Mouse (Mus musculus) heart, embryonic 13.5 days (tissue): Measurements from ENCODE around the gene Zfp72. TPM values are rescaled to one million over a fixed set of nuclear protein-coding genes. Genes with fewer than 3 reads are reported as not detected.

Experiments used
- ATAC-seq: fragments of 200-750 bp; cut with Nextera tagmentation; 2 replicates; pipeline ENCODE4 v1.8.0; 2017; ENCODE audit warnings: moderate TSS enrichment; ENCODE audit not compliant: insufficient number of reproducible peaks, low FRiP score, low TSS enrichment; ENCODE audit errors: extremely low read depth
- H3K27ac ChIP-seq: fragments of 300-500 bp; sonication (generic); replicated peaks from 2 replicates; pipeline ENCODE4 v1.5.1; 2015; ENCODE audit warnings: moderate library complexity, mild to moderate bottlenecking, inconsistent platforms
- H3K27me3 ChIP-seq: fragments of 300-500 bp; sonication (generic); replicated peaks from 2 replicates; pipeline ENCODE4 v1.6.1; 2015; ENCODE audit warnings: mild to moderate bottlenecking, inconsistent platforms
- H3K36me3 ChIP-seq: fragments of 300-500 bp; sonication (generic); 2 replicates; pipeline ENCODE4 v1.6.1; 2015; ENCODE audit warnings: mild to moderate bottlenecking, inconsistent platforms
- H3K4me1 ChIP-seq: fragments of 300-500 bp; sonication (generic); 2 replicates; pipeline ENCODE4 v1.6.1; 2015; ENCODE audit warnings: inconsistent platforms
- H3K4me2 ChIP-seq: fragments of 300-500 bp; sonication (generic); 2 replicates; pipeline ENCODE4 v1.6.1; 2015; ENCODE audit warnings: inconsistent platforms, mild to moderate bottlenecking, moderate library complexity
- H3K4me3 ChIP-seq: fragments of 300-500 bp; sonication (generic); 2 replicates; pipeline ENCODE4 v1.5.1; 2015; ENCODE audit warnings: moderate library complexity, mild to moderate bottlenecking, inconsistent platforms
- H3K9ac ChIP-seq: fragments of 300-500 bp; sonication (generic); 2 replicates; pipeline ENCODE4 v1.6.1; 2015; ENCODE audit warnings: inconsistent platforms, mild to moderate bottlenecking, moderate library complexity
- H3K9me3 ChIP-seq: fragments of 300-500 bp; sonication (generic); 2 replicates; pipeline ENCODE4 v1.6.1; 2016; ENCODE audit warnings: inconsistent platforms
- WGBS: fragments of 180-500 bp; shearing (Covaris S2); methylation state at CpG from one replicate; pipeline ENCODE4 v1.1.7; 2015; ENCODE audit warnings: mixed read lengths; 5-methylcytosine and 5-hydroxymethylcytosine counted together
- microRNA counts: library from miRNA; unstranded; fragments of <30 nt; microRNA quantifications from one replicate; lab custom pipeline; 2016
- microRNA-seq: library from miRNA; unstranded; fragments of <30 nt; microRNA quantifications from one replicate; pipeline ENCODE4, GENCODE M21; 2016
- polyA plus RNA-seq: library from polyadenylated mRNA; unstranded; fragments of >200 nt; fragmentation: Nextera tagmentation; extraction: Ambion mirVana; gene quantifications from 2 replicates; pipeline ENCODE4 v1.2.1, GENCODE M21; 2015

Zfp72 gene
- polyA plus RNA-seq, 1 experiment from 2014 or later: 3.8 TPM

- peak overlapping the region; percentile 71 for H3K4me2 ChIP-seq
- H3K36me3 ChIP-seq: peaks cover 25% of the 10 kb centered on the region
- 0 out of 2 replicates have a peak, but pooled peaks have one; percentile 2 for ATAC-seq
- peak overlapping the region; percentile 91 for H3K9ac ChIP-seq
- WGBS: under 1% methylated on average over 15 of the region's 15 CpGs
- H3K9me3 ChIP-seq: no peaks in the 10 kb centered on the region
- peak overlapping the region; percentile 90 for H3K27ac ChIP-seq
- H3K27me3 ChIP-seq: no peaks in the 10 kb centered on the region
- peaks cover 24% of the 10 kb centered on the region for H3K4me1 ChIP-seq
- H3K4me3 ChIP-seq: peak overlapping the region; percentile 77
These were observed 40.2 kb downstream of the Zfp72 start for GRCm38 (mm10) chr13:74350435-74350906.

DNA sequence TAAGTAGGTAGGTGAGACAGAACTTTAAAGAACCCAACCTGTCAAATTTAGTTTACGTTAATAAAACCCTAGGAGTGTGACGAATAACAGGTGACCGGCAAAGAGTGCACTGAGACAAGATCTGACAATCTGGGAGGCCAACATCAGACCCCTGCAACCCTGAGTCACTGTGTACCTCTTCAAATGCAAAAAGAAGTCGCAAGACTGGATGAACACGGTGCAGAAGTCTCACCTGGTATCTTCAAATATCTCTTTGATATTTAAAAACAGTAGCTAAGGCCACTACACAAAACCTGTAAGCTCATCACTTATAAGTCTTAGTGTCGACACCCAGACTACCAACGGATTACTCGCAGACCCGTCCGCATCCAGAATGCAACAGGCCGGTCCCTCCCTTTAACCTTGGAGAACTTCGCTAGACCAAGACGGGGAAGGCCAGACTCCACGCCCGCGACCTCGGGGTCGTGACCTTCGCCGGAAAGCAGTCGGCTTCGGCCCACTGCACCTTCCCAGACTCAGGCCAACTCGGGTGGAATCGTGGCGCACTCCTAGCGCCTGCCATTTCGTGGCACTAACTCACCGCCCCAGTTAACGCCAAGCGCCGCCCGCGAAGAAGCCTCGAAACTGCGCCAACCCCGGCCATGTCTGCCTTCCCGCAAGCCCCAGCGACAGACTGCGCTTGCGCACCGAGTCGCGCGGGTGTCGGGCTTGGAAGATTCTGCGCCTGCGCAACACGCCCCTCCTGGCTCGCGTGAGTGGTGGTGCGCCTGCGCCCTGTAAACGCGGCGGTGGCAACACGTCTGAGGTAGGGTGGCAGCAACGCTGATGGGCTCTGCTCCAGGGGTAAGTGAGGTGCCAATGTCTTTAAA lies 40.8 kb downstream of the Zfp72 start, which contains the start of the genes Sdha and Ccdc127:
Sdha (minus strand) TSS at position 715 of the 869 bp plus-strand sequence.
Ccdc127 (plus strand) TSS at position 744 of the 869 bp plus-strand sequence.
- under 1% methylated on average over 57 of the region's 57 CpGs for whole genome bisulfite sequencing
- Histone ChIP-seq H3K27me3 (no peaks in the 10 kb centered on the region), H3K4me2 (peak within 1 kb of the TSS; percentile 71), H3K27ac (peak within 1 kb of the TSS; percentile 90), H3K9me3 (no peaks in the 10 kb centered on the region), H3K36me3 (peaks cover 23% of the 10 kb centered on the region), H3K4me1 (peaks cover 24% of the 10 kb centered on the region), H3K9ac (peak within 1 kb of the TSS; percentile 91), H3K4me3 (peak within 1 kb of the TSS; percentile 77)
- ATAC-seq: peak; percentile 97

GRCm38 (mm10) chr13:74341036-74341435 lies 49.6 kb downstream of the Zfp72 start:
- peaks cover 82% of the 10 kb centered on the region for H3K36me3 ChIP-seq

GRCm38 (mm10) chr13:74329321-74329720 lies 61.3 kb downstream of the Zfp72 start:
- Histone ChIP-seq H3K27me3 (no peaks in the 10 kb centered on the region), H3K9me3 (no peaks in the 10 kb centered on the region), H3K4me3 (no peak overlapping the region), H3K9ac (no peak overlapping the region), H3K4me2 (no peak overlapping the region), H3K4me1 (no peaks in the 10 kb centered on the region), H3K27ac (no peak overlapping the region), H3K36me3 (peaks cover 88% of the 10 kb centered on the region)
- ATAC-seq: no peak

More at GRCm38 (mm10) chr13:74341036-74341435, 49.6 kb downstream of the Zfp72 start:
- Histone ChIP-seq H3K27me3 (no peaks in the 10 kb centered on the region), H3K27ac (no peak overlapping the region), H3K4me2 (no peak overlapping the region), H3K4me3 (no peak overlapping the region), H3K9me3 (no peaks in the 10 kb centered on the region), H3K4me1 (no peaks in the 10 kb centered on the region), H3K9ac (no peak overlapping the region)
- no peak for ATAC-seq
- 50% methylated on average over 3 of the region's 3 CpGs for WGBS

MicroRNAs encoded within 50 kb of the gene (microRNA counts, 519-probe panel; counts per million panel counts)
- microRNA mmu-miR-692 (lab: Ali Mortazavi, UCI): 209 counts per million, percentile 61 among the panel's probes with 10 or more counts

Small RNA genes lying within 50 kb of the gene (microRNA-seq; reads per million reads assigned to microRNA genes)
- not detected for gene Mir692-3

Other genes starting within 250 kb of the Zfp72 start
- gene Exoc3, start 182.1 kb downstream of the Zfp72 start, polyA plus RNA-seq: 46.9 and 56.7 TPM in 2 replicates
- 0.51 and 0.61 TPM in 2 replicates for gene Ahrr, start 98.5 kb downstream of the Zfp72 start, polyA plus RNA-seq
- gene Pdcd6, start 73.3 kb downstream of the Zfp72 start, polyA plus RNA-seq: 82.5 and 102 TPM in 2 replicates
- 427 and 491 TPM in 2 replicates for gene Sdha, start 40.6 kb downstream of the Zfp72 start, polyA plus RNA-seq
- gene Ccdc127, start 40.5 kb downstream of the Zfp72 start, polyA plus RNA-seq: 38.4 and 43.3 TPM in 2 replicates
- gene Lrrc14b, start 26.8 kb downstream of the Zfp72 start, polyA plus RNA-seq: 2.6 and 3.2 TPM in 2 replicates
- 79.1 and 99.5 TPM in 2 replicates for gene Ftl1-ps1, start 8.9 kb upstream of the Zfp72 start, polyA plus RNA-seq
- 12.7 and 15.2 TPM in 2 replicates for gene Zfp825, start 103.2 kb upstream of the Zfp72 start, polyA plus RNA-seq
- 11.3 TPM in 2 replicates for gene Erap1, start 248.7 kb upstream of the Zfp72 start, polyA plus RNA-seq